In the genomic region with DNA sequence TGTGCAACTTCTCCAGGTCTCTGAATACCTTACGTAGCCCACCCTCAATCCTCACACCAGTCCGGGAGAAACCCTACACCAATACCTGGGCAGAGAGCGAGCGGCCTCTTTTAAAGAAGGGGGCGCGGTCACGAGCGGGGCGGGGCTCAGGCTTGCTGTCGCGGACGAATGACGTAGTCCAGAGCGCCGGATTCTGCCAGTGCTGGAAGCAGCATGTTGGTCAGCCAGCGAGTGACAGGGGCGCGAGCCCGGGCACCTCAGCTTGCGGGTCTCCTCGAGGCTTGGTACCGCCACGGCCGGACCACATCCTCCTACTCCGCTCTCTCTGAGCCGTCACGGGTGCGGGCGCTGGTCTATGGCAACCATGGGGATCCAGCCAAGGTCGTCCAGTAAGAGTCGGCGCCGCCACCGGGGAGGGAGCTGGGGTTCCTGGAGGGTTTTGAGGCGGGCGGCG, we compare ENCODE assay signal across 8 mouse cellular contexts. TPM values are rescaled to one million over a fixed set of nuclear protein-coding genes. Genes with fewer than 3 reads are reported as not detected.
DNase-seq lines count a peak whose midpoint lies in the region; ATAC-seq and TF ChIP-seq lines count a peak whose summit lies in the region.

Gene Mecr (plus strand): TSS at position 181 of the 454 bp plus-strand sequence.

- H3K9me3 ChIP-seq in forebrain, embryonic 10.5 days: no peaks in the 10 kb centered on the region
- no peaks in the 10 kb centered on the region for H3K9me3 ChIP-seq in heart, embryonic 15.5 days (replicated peaks)
- H3K9me3 ChIP-seq in liver, embryonic 14.5 days (ENCODE audit: control insufficient read depth, low read length): no peaks in the 10 kb centered on the region
- no peaks in the 10 kb centered on the region for H3K9me3 ChIP-seq in neural tube, embryonic 11.5 days (ENCODE audit: control insufficient read depth, low read length)
- H3K9me3 ChIP-seq in stomach, postnatal 0 days (ENCODE audit: control insufficient read depth, low read length): no peaks in the 10 kb centered on the region

- ATAC-seq in CD4-positive, CD25-positive, alpha-beta regulatory T cell, adult 4 months: peak; percentile 95
- peak; percentile 75 for ATAC-seq in heart, embryonic 15.5 days (replicated peaks; ENCODE audit: insufficient number of reproducible peaks, insufficient read depth, low FRiP score, low read depth)
- ATAC-seq in liver, embryonic 14.5 days (ENCODE audit: insufficient read depth): peak; percentile 84
- peak; percentile 53 for ATAC-seq in neural tube, embryonic 11.5 days (ENCODE audit: insufficient read depth, low FRiP score, low TSS enrichment)
- peak; percentile 86 for ATAC-seq in stomach, postnatal 0 days (ENCODE audit: low FRiP score, low TSS enrichment)

- peaks cover 45% of the 10 kb centered on the region for H3K4me1 ChIP-seq in forebrain, embryonic 10.5 days
- H3K4me1 ChIP-seq in heart, embryonic 15.5 days (replicated peaks): peaks cover 9% of the 10 kb centered on the region
- H3K4me1 ChIP-seq in liver, embryonic 14.5 days (replicated peaks; ENCODE audit: control insufficient read depth in 2 of 2, insufficient read depth in 2 of 2, low read length in 1 of 2): peaks cover 6 to 10% of the 10 kb centered on the region in 2 experiments; a peak in 3 of 4 replicates
- H3K4me1 ChIP-seq in neural tube, embryonic 11.5 days (ENCODE audit: control insufficient read depth, insufficient read depth, low read length): 0 out of 2 replicates have a peak, but pooled peaks cover 2% of the 10 kb centered on the region
- no peaks in the 10 kb centered on the region for H3K4me1 ChIP-seq in stomach, postnatal 0 days (replicated peaks; ENCODE audit: control insufficient read depth, insufficient read depth)

- DNase-seq in c-Kit-negative CD71-positive TER-119-positive erythroid progenitor cells, embryonic 14.5 days (ENCODE audit: low read depth, low spot score): peak; percentile 84
- peak; percentile 93 for DNase-seq in forebrain, embryonic 10.5 days (ENCODE audit: extremely low spot score, low spot score)
- DNase-seq in kidney, postnatal 25 days: peak; percentile 96 to 98
- DNase-seq in liver, embryonic 14.5 days (ENCODE audit: low read depth in 3 of 3, low spot score in 3 of 3): peak; percentile 79 to 82 (median 82)
- peak; percentile 91 for DNase-seq in neural tube, embryonic 11.5 days (ENCODE audit: low spot score)
- DNase-seq in stomach, postnatal 0 days (ENCODE audit: low spot score): peak; percentile 94

- peaks cover 10% of the 10 kb centered on the region for H3K36me3 ChIP-seq in forebrain, embryonic 10.5 days (replicated peaks)
- H3K36me3 ChIP-seq in heart, embryonic 15.5 days: no peaks in the 10 kb centered on the region
- H3K36me3 ChIP-seq in liver, embryonic 14.5 days (replicated peaks; ENCODE audit: control insufficient read depth, insufficient read depth, low read depth): no peaks in the 10 kb centered on the region; the same call in 1 of the 2 replicates
- H3K36me3 ChIP-seq in neural tube, embryonic 11.5 days (ENCODE audit: control insufficient read depth, insufficient read depth, low read length): no peaks in the 10 kb centered on the region
- no peaks in the 10 kb centered on the region; the same call in 1 of the 2 replicates for H3K36me3 ChIP-seq in stomach, postnatal 0 days (ENCODE audit: control insufficient read depth, insufficient read depth, low read length)

- H3K27me3 ChIP-seq in forebrain, embryonic 10.5 days (ENCODE audit: poor library complexity, severe bottlenecking): peaks cover 39% of the 10 kb centered on the region
- peaks cover 33% of the 10 kb centered on the region; the same call in 1 of the 2 replicates for H3K27me3 ChIP-seq in heart, embryonic 15.5 days
- H3K27me3 ChIP-seq in liver, embryonic 14.5 days (ENCODE audit: control insufficient read depth, insufficient read depth, low read length): peaks cover 18% of the 10 kb centered on the region
- H3K27me3 ChIP-seq in neural tube, embryonic 11.5 days (ENCODE audit: control insufficient read depth, insufficient read depth, low read length): no peaks in the 10 kb centered on the region
- no peaks in the 10 kb centered on the region for H3K27me3 ChIP-seq in stomach, postnatal 0 days (ENCODE audit: control insufficient read depth, insufficient read depth, low read length)

- no peak for TF ChIP-seq CTCF in liver, embryonic 14.5 days (IDR thresholded peaks at IDR 0.05; ENCODE audit: low read depth)
- TF ChIP-seq CTCF in stomach, postnatal 0 days (IDR thresholded peaks at IDR 0.05; ENCODE audit: low read depth): no peak

- H3K27ac ChIP-seq in forebrain, embryonic 10.5 days: peak within 1 kb of the TSS; percentile 83
- H3K27ac ChIP-seq in heart, embryonic 15.5 days: no peak within 1 kb of the TSS
- H3K27ac ChIP-seq in liver, embryonic 14.5 days: no peak within 1 kb of the TSS
- H3K27ac ChIP-seq in neural tube, embryonic 11.5 days (ENCODE audit: low read depth, low read length): no peak within 1 kb of the TSS
- H3K27ac ChIP-seq in stomach, postnatal 0 days (replicated peaks): peak within 1 kb of the TSS; percentile 30

- peak within 1 kb of the TSS; percentile 98 for H3K4me3 ChIP-seq in forebrain, embryonic 10.5 days
- H3K4me3 ChIP-seq in heart, embryonic 15.5 days: peak within 1 kb of the TSS; percentile 84
- H3K4me3 ChIP-seq in liver, embryonic 14.5 days (ENCODE audit: insufficient read depth in 1 of 2, low read depth in 2 of 2, low read length in 2 of 2): peak within 1 kb of the TSS; percentile 68 to 83
- H3K4me3 ChIP-seq in neural tube, embryonic 11.5 days (ENCODE audit: low read depth, low read length): peak within 1 kb of the TSS; percentile 91
- peak within 1 kb of the TSS; percentile 87 for H3K4me3 ChIP-seq in stomach, postnatal 0 days (ENCODE audit: low read depth, low read length)

- peak within 1 kb of the TSS; percentile 86 for H3K4me2 ChIP-seq in heart, embryonic 15.5 days
- H3K4me2 ChIP-seq in liver, embryonic 14.5 days (ENCODE audit: low read depth): peak within 1 kb of the TSS; percentile 82
- peak within 1 kb of the TSS; percentile 96 for H3K4me2 ChIP-seq in neural tube, embryonic 11.5 days (ENCODE audit: low read depth)
- peak within 1 kb of the TSS; percentile 93 for H3K4me2 ChIP-seq in stomach, postnatal 0 days (replicated peaks; ENCODE audit: low read depth)

- H3K9ac ChIP-seq in heart, embryonic 15.5 days: peak within 1 kb of the TSS; percentile 75
- peak within 1 kb of the TSS; percentile 48 for H3K9ac ChIP-seq in liver, embryonic 14.5 days (replicated peaks)
- H3K9ac ChIP-seq in neural tube, embryonic 11.5 days (ENCODE audit: low read length): peak within 1 kb of the TSS; percentile 81
- peak within 1 kb of the TSS; percentile 79 for H3K9ac ChIP-seq in stomach, postnatal 0 days (ENCODE audit: low read length)

- no peak for TF ChIP-seq EP300 in liver, embryonic 14.5 days (IDR thresholded peaks at IDR 0.05; ENCODE audit: low read depth)
- TF ChIP-seq EP300 in stomach, postnatal 0 days (optimal IDR thresholded peaks at IDR 0.05): no peak

- WGBS in forebrain, embryonic 10.5 days: 0% methylated on average over 37 of the region's 37 CpGs
- 0% methylated on average over 37 of the region's 37 CpGs for WGBS in heart, embryonic 15.5 days
- WGBS in liver, embryonic 14.5 days (ENCODE audit: insufficient replicate concordance): under 1% methylated on average over 37 of the region's 37 CpGs
- WGBS in neural tube, embryonic 11.5 days: under 1% methylated on average over 37 of the region's 37 CpGs
- WGBS in stomach, postnatal 0 days: 0% methylated on average over 37 of the region's 37 CpGs

RNA-seq across cellular contexts. Expression of gene Mecr, which starts in this region (rescaled TPM):
- polyA plus RNA-seq in CD4-positive, CD25-positive, alpha-beta regulatory T cell, adult 4 months (2017; shearing (Covaris generic)): 10 to 100 TPM; 32.8 to 34.9 TPM
- polyA plus RNA-seq in forebrain, embryonic 10.5 days (2016; fragmentation: Nextera tagmentation; extraction: Ambion mirVana): 57.6 and 60.2 TPM in 2 replicates
- 39.9 and 45.7 TPM in 2 replicates for polyA plus RNA-seq in heart, embryonic 15.5 days (2015; fragmentation: Nextera tagmentation; extraction: Ambion mirVana)
- polyA plus RNA-seq in liver, embryonic 14.5 days (2012; rRNA removed): 21.8 and 23.8 TPM in 2 replicates
- polyA plus RNA-seq in liver, embryonic 14.5 days (2014; fragmentation: Nextera tagmentation; extraction: Ambion mirVana): 31.6 and 36.8 TPM in 2 replicates
- 38.4 and 41.9 TPM in 2 replicates for polyA plus RNA-seq in neural tube, embryonic 11.5 days (2014; fragmentation: Nextera tagmentation; extraction: Ambion mirVana)
- polyA plus RNA-seq in stomach, postnatal 0 days (2015; fragmentation: Nextera tagmentation; extraction: Ambion mirVana): 47.2 and 48.6 TPM in 2 replicates

Comparison
In these comparisons a context has a peak if more than half of its experiments do, and no peak if none do; other contexts are left out.
1. H3K27ac ChIP-seq: peak in forebrain, embryonic 10.5 days (single experiment) and stomach, postnatal 0 days (single experiment); none in heart, embryonic 15.5 days (single experiment), liver, embryonic 14.5 days (single experiment) and neural tube, embryonic 11.5 days (single experiment).
2. Peak in every context shown above with its lines, with median percentiles within 50 percentile points of each other: ATAC-seq, DNase-seq, H3K4me3 ChIP-seq, H3K4me2 ChIP-seq and H3K9ac ChIP-seq.